ENCODE assay signal across 10 mouse cellular contexts in the genomic region with DNA sequence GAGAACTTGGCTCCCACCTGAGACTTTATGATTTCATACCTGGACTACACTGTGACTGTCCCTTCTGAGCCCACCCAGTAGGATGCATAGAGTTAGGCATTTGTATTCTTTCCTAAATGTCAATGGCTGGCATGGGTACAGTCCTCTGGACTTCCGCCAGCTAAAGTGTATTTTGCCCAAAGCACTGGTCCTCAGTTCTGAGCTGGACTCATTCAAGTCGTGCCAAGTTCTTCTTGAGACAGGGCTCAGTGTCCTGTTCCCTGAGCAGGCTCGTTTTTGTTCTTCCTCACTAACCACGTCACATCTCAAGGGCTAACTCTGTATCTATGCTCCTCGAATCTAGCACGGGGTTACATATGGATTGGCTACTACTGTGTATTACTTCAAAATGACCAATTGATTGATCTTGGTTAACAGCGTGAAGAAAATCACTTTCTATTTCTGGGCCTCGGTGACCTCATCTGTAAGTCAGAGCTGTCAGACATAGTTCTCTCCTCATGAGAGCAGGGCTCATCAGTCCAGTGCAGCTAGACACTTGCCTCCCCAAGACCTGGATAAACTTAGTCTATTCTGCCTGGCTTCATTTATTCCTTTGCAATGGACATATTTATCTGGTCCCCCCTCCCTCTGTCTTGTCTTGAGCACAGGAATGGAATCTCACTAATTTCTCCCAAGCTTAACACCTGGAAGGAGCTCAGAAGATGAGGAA.
DNase-seq lines count a peak whose midpoint lies in the region; ATAC-seq and TF ChIP-seq lines count a peak whose summit lies in the region.
"Had no signal": no experiment of that assay in that cellular context is flagged by ENCODE, and none has a peak within 500 bp of the region (broad histone marks: within the 10 kb centered on the region; RNA-seq: fewer than 3 reads in every experiment).

No protein-coding gene starts in this region.

- no peak overlapping the region for H3K4me2 ChIP-seq in kidney, embryonic 14.5 days (replicated peaks; ENCODE audit: low read depth, low read length)
- no peak overlapping the region for H3K4me2 ChIP-seq in forebrain, embryonic 14.5 days (ENCODE audit: low read length)
- no peak overlapping the region for H3K4me2 ChIP-seq in stomach, postnatal 0 days (replicated peaks; ENCODE audit: low read depth)
- H3K4me2 ChIP-seq: heart, embryonic 11.5 days had no signal

- WGBS in kidney, embryonic 14.5 days = 87% methylated on average over 8 of the region's 8 CpGs
- 53% methylated on average over 8 of the region's 8 CpGs for WGBS in forebrain, embryonic 14.5 days
- WGBS in stomach, postnatal 0 days = 81% methylated on average over 8 of the region's 8 CpGs

- no peaks in the 10 kb centered on the region for H3K36me3 ChIP-seq in kidney, embryonic 14.5 days (ENCODE audit: control insufficient read depth, insufficient read depth, low read length)
- H3K36me3 ChIP-seq in forebrain, embryonic 14.5 days (ENCODE audit: control insufficient read depth, insufficient read depth, low read length) = no peaks in the 10 kb centered on the region
- no peaks in the 10 kb centered on the region for H3K36me3 ChIP-seq in stomach, postnatal 0 days (ENCODE audit: control insufficient read depth, insufficient read depth, low read length)

- H3K9ac ChIP-seq in kidney, embryonic 14.5 days (ENCODE audit: low read depth, low read length) = no peak overlapping the region
- H3K9ac ChIP-seq in forebrain, embryonic 14.5 days (ENCODE audit: low read length) = no peak overlapping the region
- H3K9ac ChIP-seq in stomach, postnatal 0 days (ENCODE audit: low read length) = no peak overlapping the region

- no peak overlapping the region for H3K4me3 ChIP-seq in kidney, embryonic 14.5 days (ENCODE audit: low read length)
- H3K4me3 ChIP-seq in forebrain, embryonic 14.5 days (ENCODE audit: low read depth, low read length) = no peak overlapping the region
- no peak overlapping the region for H3K4me3 ChIP-seq in stomach, postnatal 0 days (ENCODE audit: low read depth, low read length)

- H3K27me3 ChIP-seq in kidney, embryonic 14.5 days (ENCODE audit: control insufficient read depth, insufficient read depth, low read length) = no peaks in the 10 kb centered on the region
- no peaks in the 10 kb centered on the region for H3K27me3 ChIP-seq in forebrain, embryonic 14.5 days (replicated peaks; ENCODE audit: control insufficient read depth, insufficient read depth, low read length)
- H3K27me3 ChIP-seq in stomach, postnatal 0 days (ENCODE audit: control insufficient read depth, insufficient read depth, low read length) = no peaks in the 10 kb centered on the region

- H3K4me1 ChIP-seq in kidney, embryonic 14.5 days (ENCODE audit: control insufficient read depth, insufficient read depth, low read length) = no peaks in the 10 kb centered on the region
- peaks cover 22% of the 10 kb centered on the region for H3K4me1 ChIP-seq in forebrain, embryonic 14.5 days (ENCODE audit: control insufficient read depth, insufficient read depth, low read length)
- H3K4me1 ChIP-seq in stomach, postnatal 0 days (replicated peaks; ENCODE audit: control insufficient read depth, insufficient read depth) = no peaks in the 10 kb centered on the region

- peak; percentile 18 for DNase-seq in kidney, postnatal 14 days
- DNase-seq in right cerebral cortex, postnatal 4 days = peak; percentile 41
- no peak for DNase-seq in right cerebral cortex, postnatal 36 days (ENCODE audit: low spot score in 2 of 2)
- peak; percentile 73 for DNase-seq in forebrain, embryonic 14.5 days (ENCODE audit: low spot score)
- no peak for DNase-seq in stomach, postnatal 0 days (ENCODE audit: low spot score)
- no peak for DNase-seq in spleen, adult 18-20 months
- DNase-seq: thymus, adult 2 months had no signal

- no peak for TF ChIP-seq EP300 in stomach, postnatal 0 days (optimal IDR thresholded peaks at IDR 0.05)

- ATAC-seq in kidney, embryonic 14.5 days (ENCODE audit: low FRiP score, low TSS enrichment) = no peak
- peak; percentile 43; the same call in 1 of the 2 replicates for ATAC-seq in forebrain, embryonic 14.5 days
- ATAC-seq in stomach, postnatal 0 days (ENCODE audit: low FRiP score, low TSS enrichment) = no peak
- ATAC-seq: intestine, postnatal 0 days had no signal

- no peak overlapping the region for H3K27ac ChIP-seq in kidney, embryonic 14.5 days (ENCODE audit: low read depth, low read length)
- H3K27ac ChIP-seq in forebrain, embryonic 14.5 days (ENCODE audit: low read depth, low read length) = peak overlapping the region; percentile 72
- H3K27ac ChIP-seq in stomach, postnatal 0 days (replicated peaks) = no peak overlapping the region

- H3K9me3 ChIP-seq in kidney, embryonic 14.5 days (ENCODE audit: control insufficient read depth, low read length) = no peaks in the 10 kb centered on the region
- H3K9me3 ChIP-seq in forebrain, embryonic 14.5 days (replicated peaks; ENCODE audit: control insufficient read depth, low read length) = no peaks in the 10 kb centered on the region
- H3K9me3 ChIP-seq in stomach, postnatal 0 days (ENCODE audit: control insufficient read depth, low read length) = no peaks in the 10 kb centered on the region

- no peak for TF ChIP-seq CTCF in stomach, postnatal 0 days (IDR thresholded peaks at IDR 0.05; ENCODE audit: low read depth)

Comparison
In these comparisons a context has a peak if more than half of its experiments do, and no peak if none do; other contexts are left out.
1. DNase-seq: peak in kidney, postnatal 14 days (single experiment), right cerebral cortex, postnatal 4 days (single experiment) and forebrain, embryonic 14.5 days (single experiment); none in right cerebral cortex, postnatal 36 days (0 of 2), stomach, postnatal 0 days (single experiment) and spleen, adult 18-20 months (0 of 2).